Mouse (Mus musculus): ENCODE results near the gene Hoxa6.

Gene Hoxa6

GRCm38 (mm10) chr6:52197271-52197670 lies 11.3 kb downstream of the Hoxa6 start:
- DNase-seq (ENCODE audit: low spot score): no peak

- DNase-seq (ENCODE audit: low spot score): no peak
Observed at GRCm38 (mm10) chr6:52196811-52197210, 11.7 kb downstream of the Hoxa6 start.

- no peak for DNase-seq (ENCODE audit: low spot score)
Observed at GRCm38 (mm10) chr6:52194690-52195089, 13.8 kb downstream of the Hoxa6 start.

- peak; percentile 12 for DNase-seq (ENCODE audit: low spot score)
Observed at GRCm38 (mm10) chr6:52191860-52192550, 16.5 kb downstream of the Hoxa6 start.

- DNase-seq (ENCODE audit: low spot score): no peak
Observed at GRCm38 (mm10) chr6:52190906-52191810, 17.4 kb downstream of the Hoxa6 start, which contains the start of gene Hoxa4. Hoxa4 (minus strand) TSS chr6:52191753.

- no peak for DNase-seq (ENCODE audit: low spot score)
Observed at GRCm38 (mm10) chr6:52190410-52190809, 18.1 kb downstream of the Hoxa6 start.

GRCm38 (mm10) chr6:52189909-52190308 lies 18.6 kb downstream of the Hoxa6 start:
- DNase-seq (ENCODE audit: low spot score): no peak

GRCm38 (mm10) chr6:52189172-52189591 lies 19.3 kb downstream of the Hoxa6 start:
- no peak for DNase-seq (ENCODE audit: low spot score)

- no peak for DNase-seq (ENCODE audit: low spot score)
Observed at GRCm38 (mm10) chr6:52186500-52186899, 22.0 kb downstream of the Hoxa6 start.

- no peak for DNase-seq (ENCODE audit: low spot score)
Observed at GRCm38 (mm10) chr6:52185834-52186233, 22.7 kb downstream of the Hoxa6 start.

GRCm38 (mm10) chr6:52185222-52185621 lies 23.3 kb downstream of the Hoxa6 start:
- DNase-seq (ENCODE audit: low spot score): no peak

- DNase-seq (ENCODE audit: low spot score): no peak
Observed at GRCm38 (mm10) chr6:52184668-52185067, 23.9 kb downstream of the Hoxa6 start.

- DNase-seq (ENCODE audit: low spot score): no peak
Observed at GRCm38 (mm10) chr6:52183311-52184080, 25.0 kb downstream of the Hoxa6 start.

GRCm38 (mm10) chr6:52182793-52183192 lies 25.7 kb downstream of the Hoxa6 start:
- no peak for DNase-seq (ENCODE audit: low spot score)

GRCm38 (mm10) chr6:52182030-52182429 lies 26.5 kb downstream of the Hoxa6 start:
- no peak for DNase-seq (ENCODE audit: low spot score)

GRCm38 (mm10) chr6:52180726-52181125 lies 27.8 kb downstream of the Hoxa6 start:
- no peak for DNase-seq (ENCODE audit: low spot score)

GRCm38 (mm10) chr6:52180213-52180710 lies 28.3 kb downstream of the Hoxa6 start:
- DNase-seq (ENCODE audit: low spot score): no peak

- no peak for DNase-seq (ENCODE audit: low spot score)
Observed at GRCm38 (mm10) chr6:52179690-52180089, 28.8 kb downstream of the Hoxa6 start.

GRCm38 (mm10) chr6:52178918-52179665 lies 29.4 kb downstream of the Hoxa6 start:
- DNase-seq (ENCODE audit: low spot score): no peak

- no peak for DNase-seq (ENCODE audit: low spot score)
Observed at GRCm38 (mm10) chr6:52177806-52178205, 30.7 kb downstream of the Hoxa6 start.

GRCm38 (mm10) chr6:52177061-52177735 lies 31.3 kb downstream of the Hoxa6 start, which contains the start of gene 5730596B20Rik:
5730596B20Rik (plus strand) TSS chr6:52177498.
- no peak for DNase-seq (ENCODE audit: low spot score)

All from c-Kit-positive CD71-positive TER-119-positive erythroid progenitor cells, embryonic 14.5 days (primary cell).